Mouse (Mus musculus) ES-E14 (cell line): Measurements from ENCODE around the gene Scamp3.

Experiments
- HCFC1 ChIP-seq: IDR thresholded peaks from 2 replicates; pipeline ENCODE4 v1.6.1; 2012; ENCODE audit warnings: low read length, inconsistent platforms, borderline replicate concordance; ENCODE audit not compliant: insufficient read depth
- MAFK ChIP-seq: IDR thresholded peaks from 2 replicates; pipeline ENCODE4 v1.6.1; 2014; ENCODE audit warnings: mild to moderate bottlenecking, low read depth, low read length, inconsistent platforms; ENCODE audit not compliant: insufficient read depth

DNA sequence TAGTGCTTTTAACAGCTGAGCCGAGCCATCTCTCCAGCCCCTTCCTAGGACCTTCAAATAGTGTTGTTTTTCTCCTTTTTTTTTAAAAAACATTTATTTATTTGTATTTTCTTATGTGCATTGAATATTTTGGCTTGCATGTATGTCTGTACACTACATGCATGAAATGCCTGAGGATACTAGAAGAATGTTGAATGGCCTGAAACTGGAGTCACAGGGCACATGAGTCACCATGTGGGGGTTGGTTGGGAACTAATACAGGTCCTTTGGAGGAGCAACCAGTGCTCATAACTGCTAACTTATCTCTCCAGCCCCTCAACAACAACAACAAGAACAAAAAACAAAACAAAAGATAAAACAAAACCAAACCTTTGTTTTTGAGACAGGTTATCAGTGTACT is 14.2 kb upstream of the Scamp3 start:
- no peak for TF ChIP-seq MAFK
- no peak for TF ChIP-seq HCFC1
